Mouse (Mus musculus) embryonic facial prominence, embryonic 14.5 days (tissue): ENCODE results near the gene Poc1b. TPM values are rescaled to one million over a fixed set of nuclear protein-coding genes. Genes with fewer than 3 reads are reported as not detected.

Experiments
- ATAC-seq: fragments of 200-750 bp; cut with Nextera tagmentation; 2 replicates; pipeline ENCODE4 v1.8.0; 2017; ENCODE audit warnings: low read depth, moderate number of reproducible peaks, moderate TSS enrichment
- DNase-seq: peaks from one replicate; pipeline ENCODE4 v3.0.0-alpha.2; 2015; ENCODE audit warnings: low spot score
- H3K27ac ChIP-seq: fragments of 300-500 bp; sonication (generic); replicated peaks from 2 replicates; pipeline ENCODE4 v1.5.1; 2014; ENCODE audit warnings: low read depth, mild to moderate bottlenecking, low read length, moderate library complexity
- H3K27me3 ChIP-seq: fragments of 300-500 bp; sonication (generic); replicated peaks from 2 replicates; pipeline ENCODE4 v1.6.1; 2014; ENCODE audit warnings: low read length; ENCODE audit not compliant: control insufficient read depth, insufficient read depth
- H3K36me3 ChIP-seq: fragments of 300-500 bp; sonication (generic); 2 replicates; pipeline ENCODE4 v1.6.1; 2014; ENCODE audit warnings: low read length, mixed read lengths; ENCODE audit not compliant: control insufficient read depth, insufficient read depth
- H3K4me1 ChIP-seq: fragments of 300-500 bp; sonication (generic); 2 replicates; pipeline ENCODE4 v1.6.1; 2014; ENCODE audit warnings: antibody characterized with exemption, low read length; ENCODE audit not compliant: control insufficient read depth, insufficient read depth
- H3K4me2 ChIP-seq: fragments of 300-500 bp; sonication (generic); 2 replicates; pipeline ENCODE4 v1.6.1; 2014; ENCODE audit warnings: low read depth, mild to moderate bottlenecking, low read length, moderate library complexity, mixed read lengths
- H3K4me3 ChIP-seq: fragments of 300-500 bp; sonication (generic); 2 replicates; pipeline ENCODE4 v1.5.1; 2014; ENCODE audit warnings: low read depth, mild to moderate bottlenecking, low read length
- H3K9ac ChIP-seq: fragments of 300-500 bp; sonication (generic); 2 replicates; pipeline ENCODE4 v1.6.1; 2014; ENCODE audit warnings: low read depth, mild to moderate bottlenecking, low read length, moderate library complexity, mixed read lengths
- H3K9me3 ChIP-seq: fragments of 300-500 bp; sonication (generic); 2 replicates; pipeline ENCODE4 v1.6.1; 2016; ENCODE audit warnings: low read length; ENCODE audit not compliant: control insufficient read depth
- WGBS: fragments of 180-500 bp; shearing (Covaris S2); extraction: QIAGEN DNeasy Blood & Tissue Kit; methylation state at CpG from one replicate; pipeline ENCODE4 v1.1.7; 2014; 5-methylcytosine and 5-hydroxymethylcytosine counted together
- polyA plus RNA-seq: library from polyadenylated mRNA; unstranded; fragments of >200 nt; fragmentation: Nextera tagmentation; extraction: Ambion mirVana; gene quantifications from 2 replicates; pipeline ENCODE4 v1.2.1, GENCODE M21; 2014

The Poc1b gene
- polyA plus RNA-seq, 1 experiment from 2014 or later = 18.9 TPM

DNA sequence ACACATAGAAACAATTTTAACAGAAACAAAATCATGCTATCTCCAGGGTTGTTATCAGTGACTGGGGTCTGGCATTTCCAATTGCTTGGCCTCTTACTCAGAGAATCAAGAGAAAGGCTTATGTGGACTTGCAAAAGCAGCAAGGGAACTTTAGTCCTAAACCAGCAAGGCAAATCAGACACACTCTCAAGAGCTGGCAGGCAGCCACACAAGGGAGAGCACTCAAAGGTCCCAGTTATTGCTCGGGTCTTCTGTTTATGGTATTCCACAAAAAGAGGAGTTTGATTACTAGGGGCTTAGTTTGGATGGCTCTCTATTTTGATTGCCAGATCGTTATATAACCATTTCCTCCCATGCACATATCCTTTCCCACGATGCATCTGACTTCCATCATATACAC lies 117.4 kb downstream of the Poc1b start:
- Histone ChIP-seq H3K9ac (no peak overlapping the region), H3K4me3 (no peak overlapping the region), H3K9me3 (no peaks in the 10 kb centered on the region), H3K36me3 (no peaks in the 10 kb centered on the region), H3K4me1 (peaks cover 15% of the 10 kb centered on the region), H3K27me3 (no peaks in the 10 kb centered on the region), H3K4me2 (no peak overlapping the region), H3K27ac (no peak overlapping the region)
- 51% methylated on average over 3 of the region's 3 CpGs for WGBS
- ATAC-seq = no peak
- DNase-seq = no peak

GRCm38 (mm10) chr10:99226782-99227181 lies 119.9 kb downstream of the Poc1b start:
- no peaks in the 10 kb centered on the region for H3K27me3 ChIP-seq
- H3K4me2 ChIP-seq = no peak overlapping the region
- 94% methylated on average over 5 of the region's 5 CpGs for WGBS
- ATAC-seq = no peak
- no peak for DNase-seq
- H3K27ac ChIP-seq = no peak overlapping the region
- H3K36me3 ChIP-seq = no peaks in the 10 kb centered on the region
- H3K9me3 ChIP-seq = no peaks in the 10 kb centered on the region
- H3K4me1 ChIP-seq = peaks cover 18% of the 10 kb centered on the region
- no peak overlapping the region for H3K9ac ChIP-seq
- no peak overlapping the region for H3K4me3 ChIP-seq

DNA sequence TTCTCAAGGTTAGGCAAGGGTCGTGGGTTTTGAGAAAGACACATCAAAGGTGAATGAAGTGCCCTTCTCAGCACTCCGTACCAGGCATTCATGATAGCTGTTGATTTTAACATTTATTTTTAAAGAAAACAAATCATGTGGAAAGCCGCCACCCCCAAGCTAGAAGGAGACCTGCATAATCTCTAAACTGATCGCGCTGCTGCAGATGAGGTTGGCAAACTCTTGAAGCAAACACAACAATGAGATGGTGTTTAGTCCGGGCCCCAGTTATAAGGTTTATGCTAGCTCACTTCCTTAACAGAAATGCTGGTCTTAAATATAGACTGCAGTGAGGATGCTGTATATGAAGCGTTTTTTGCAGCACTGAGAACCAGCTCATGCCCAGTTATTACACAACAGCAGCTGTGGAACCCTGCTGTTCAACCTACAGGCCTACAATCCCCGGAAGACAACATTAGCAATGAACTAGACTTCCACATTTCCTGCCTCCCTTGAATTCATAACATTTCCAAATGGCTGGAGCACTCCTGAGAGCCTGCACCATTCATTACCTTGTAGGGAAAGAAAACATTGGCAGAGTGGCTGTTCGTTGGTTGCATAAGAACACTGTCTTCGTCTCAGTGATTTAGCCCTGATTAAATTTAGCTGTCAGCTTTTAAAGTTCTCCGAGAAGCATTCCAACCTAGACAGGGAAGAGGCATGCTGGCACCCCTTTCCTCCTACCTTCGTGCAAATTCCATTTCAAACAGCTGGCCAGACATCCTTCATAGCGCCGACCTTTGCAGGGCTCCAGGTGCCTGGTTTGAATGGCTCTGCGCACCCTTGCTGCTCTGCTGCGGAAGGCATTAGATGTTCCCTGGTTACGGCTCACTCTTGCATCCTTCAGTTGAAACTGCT lies 121.4 kb downstream of the Poc1b start:
- no peak for ATAC-seq
- 23% methylated on average over 17 of the region's 17 CpGs for whole genome bisulfite sequencing
- Histone ChIP-seq H3K4me2 (peak overlapping the region; percentile 45), H3K4me3 (no peak overlapping the region), H3K36me3 (no peaks in the 10 kb centered on the region), H3K27me3 (no peaks in the 10 kb centered on the region), H3K9ac (no peak overlapping the region), H3K9me3 (no peaks in the 10 kb centered on the region), H3K27ac (0 out of 2 replicates have a peak overlapping the region, but pooled peaks have one; percentile 59), H3K4me1 (peaks cover 18% of the 10 kb centered on the region)
- DNase-seq = no peak

GRCm38 (mm10) chr10:99229031-99229684 lies 122.3 kb downstream of the Poc1b start:
- H3K27ac ChIP-seq = peak overlapping the region; percentile 59
- H3K27me3 ChIP-seq = no peaks in the 10 kb centered on the region
- no peaks in the 10 kb centered on the region for H3K9me3 ChIP-seq
- H3K4me3 ChIP-seq = no peak overlapping the region
- no peaks in the 10 kb centered on the region for H3K36me3 ChIP-seq
- DNase-seq = peak; percentile 57
- peak overlapping the region; percentile 45 for H3K4me2 ChIP-seq
- ATAC-seq = peak; percentile 62
- H3K4me1 ChIP-seq = peaks cover 18% of the 10 kb centered on the region
- peak overlapping the region; percentile 34; the same call in 1 of the 2 replicates for H3K9ac ChIP-seq
- WGBS = 7% methylated on average over 16 of the region's 16 CpGs

GRCm38 (mm10) chr10:99232518-99233227 lies 125.8 kb downstream of the Poc1b start:
- Histone ChIP-seq H3K27ac (no peak overlapping the region), H3K27me3 (no peaks in the 10 kb centered on the region), H3K4me2 (no peak overlapping the region), H3K4me1 (peaks cover 23% of the 10 kb centered on the region), H3K36me3 (no peaks in the 10 kb centered on the region), H3K9me3 (no peaks in the 10 kb centered on the region), H3K9ac (no peak overlapping the region), H3K4me3 (no peak overlapping the region)
- ATAC-seq (no peak), DNase-seq (no peak)
- 53% methylated on average over 7 of the region's 7 CpGs for WGBS

DNA sequence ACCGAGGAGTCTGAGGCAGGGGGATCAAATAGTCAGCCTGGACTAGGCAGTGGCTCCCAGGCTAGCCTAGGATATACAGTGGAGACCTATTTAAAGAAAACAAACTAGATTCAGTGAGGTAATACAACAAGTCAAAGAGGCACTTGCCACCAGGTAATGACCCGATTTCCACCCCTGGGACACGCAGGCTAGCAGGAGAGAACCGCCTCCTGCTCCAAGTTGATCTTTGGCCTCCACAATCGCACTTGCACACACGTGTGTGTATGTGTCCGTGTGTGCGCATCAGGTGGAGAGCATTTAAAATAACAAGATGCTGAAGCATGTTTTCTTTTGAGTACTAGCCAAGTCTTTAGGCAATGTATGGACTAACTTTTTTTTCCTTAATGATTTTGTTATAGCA lies 127.5 kb downstream of the Poc1b start:
- WGBS = 85% methylated on average over 8 of the region's 8 CpGs
- no peak overlapping the region for H3K27ac ChIP-seq
- no peak for DNase-seq
- H3K9me3 ChIP-seq = no peaks in the 10 kb centered on the region
- no peaks in the 10 kb centered on the region for H3K27me3 ChIP-seq
- H3K4me3 ChIP-seq = no peak overlapping the region
- H3K4me2 ChIP-seq = no peak overlapping the region
- no peaks in the 10 kb centered on the region for H3K36me3 ChIP-seq
- H3K4me1 ChIP-seq = peaks cover 8% of the 10 kb centered on the region; the same call in 1 of the 2 replicates
- ATAC-seq = no peak
- H3K9ac ChIP-seq = no peak overlapping the region

- Histone ChIP-seq H3K4me1 (0 out of 2 replicates have a peak, but pooled peaks cover 6% of the 10 kb centered on the region), H3K9ac (no peak overlapping the region), H3K27ac (no peak overlapping the region), H3K4me3 (no peak overlapping the region), H3K27me3 (no peaks in the 10 kb centered on the region), H3K4me2 (no peak overlapping the region), H3K9me3 (no peaks in the 10 kb centered on the region), H3K36me3 (no peaks in the 10 kb centered on the region)
- ATAC-seq = no peak
- DNase-seq = no peak
- WGBS = 91% methylated on average over 9 of the region's 9 CpGs
Observed at GRCm38 (mm10) chr10:99235081-99235480, 128.2 kb downstream of the Poc1b start.

- Histone ChIP-seq H3K4me3 (no peak overlapping the region), H3K9me3 (no peaks in the 10 kb centered on the region), H3K27me3 (no peaks in the 10 kb centered on the region), H3K9ac (no peak overlapping the region), H3K27ac (no peak overlapping the region), H3K36me3 (no peaks in the 10 kb centered on the region), H3K4me2 (no peak overlapping the region), H3K4me1 (peaks cover 11% of the 10 kb centered on the region)
- 65% methylated on average over 11 of the region's 11 CpGs for WGBS
- DNase-seq = no peak
- no peak for ATAC-seq
Observed at GRCm38 (mm10) chr10:99237205-99237832, 130.5 kb downstream of the Poc1b start.
